Mouse (Mus musculus) skeletal muscle tissue, adult 2 months (tissue): ENCODE measurements around the gene Eno3.

ENCODE experiments used
- DNase-seq: peaks from one replicate; pipeline ENCODE4 v3.0.0-alpha.2; 2012; ENCODE audit warnings: low read depth, low spot score

Eno3 gene

GRCm38 (mm10) chr11:70681170-70681569, 24.2 kb downstream of the Eno3 start:
- DNase-seq = no peak

GRCm38 (mm10) chr11:70681897-70682581, 25.0 kb downstream of the Eno3 start:
- DNase-seq = no peak

- DNase-seq = no peak
Measured at GRCm38 (mm10) chr11:70683640-70684039, 26.6 kb downstream of the Eno3 start.

- DNase-seq = no peak
Measured at GRCm38 (mm10) chr11:70686901-70687566, 30.0 kb downstream of the Eno3 start.

GRCm38 (mm10) chr11:70687601-70688199, 30.7 kb downstream of the Eno3 start, which contains the start of gene Camta2:
Gene Camta2, minus strand, starts transcription at chr11:70688105.
- DNase-seq = peak; percentile 86

GRCm38 (mm10) chr11:70688372-70688771, 31.4 kb downstream of the Eno3 start:
- DNase-seq = no peak

- DNase-seq = no peak
Measured at GRCm38 (mm10) chr11:70689578-70689977, 32.6 kb downstream of the Eno3 start.

- DNase-seq = no peak
Measured at GRCm38 (mm10) chr11:70693504-70693903, 36.5 kb downstream of the Eno3 start.

- DNase-seq = no peak
Measured at GRCm38 (mm10) chr11:70697376-70697775, 40.4 kb downstream of the Eno3 start.

- no peak for DNase-seq
Measured at GRCm38 (mm10) chr11:70699051-70699450, 42.0 kb downstream of the Eno3 start.

GRCm38 (mm10) chr11:70699722-70700556, 42.9 kb downstream of the Eno3 start, which contains the start of the genes Inca1 and Kif1c:
Gene Inca1, minus strand, starts transcription at chr11:70700155.
Gene Kif1c, plus strand, starts transcription at chr11:70700548.
- peak; percentile 94 for DNase-seq

GRCm38 (mm10) chr11:70700613-70701012, 43.6 kb downstream of the Eno3 start:
- peak; percentile 92 for DNase-seq

- DNase-seq = no peak
Measured at GRCm38 (mm10) chr11:70701221-70701955, 44.4 kb downstream of the Eno3 start.

- DNase-seq = no peak
Measured at GRCm38 (mm10) chr11:70701984-70702733, 45.2 kb downstream of the Eno3 start.

GRCm38 (mm10) chr11:70702781-70703180, 45.8 kb downstream of the Eno3 start:
- peak; percentile 87 for DNase-seq

- no peak for DNase-seq
Measured at GRCm38 (mm10) chr11:70706127-70706526, 49.1 kb downstream of the Eno3 start.

GRCm38 (mm10) chr11:70711026-70711425, 54.0 kb downstream of the Eno3 start:
- no peak for DNase-seq
